ENCODE assay signal across 8 mouse cellular contexts in the genomic region with DNA sequence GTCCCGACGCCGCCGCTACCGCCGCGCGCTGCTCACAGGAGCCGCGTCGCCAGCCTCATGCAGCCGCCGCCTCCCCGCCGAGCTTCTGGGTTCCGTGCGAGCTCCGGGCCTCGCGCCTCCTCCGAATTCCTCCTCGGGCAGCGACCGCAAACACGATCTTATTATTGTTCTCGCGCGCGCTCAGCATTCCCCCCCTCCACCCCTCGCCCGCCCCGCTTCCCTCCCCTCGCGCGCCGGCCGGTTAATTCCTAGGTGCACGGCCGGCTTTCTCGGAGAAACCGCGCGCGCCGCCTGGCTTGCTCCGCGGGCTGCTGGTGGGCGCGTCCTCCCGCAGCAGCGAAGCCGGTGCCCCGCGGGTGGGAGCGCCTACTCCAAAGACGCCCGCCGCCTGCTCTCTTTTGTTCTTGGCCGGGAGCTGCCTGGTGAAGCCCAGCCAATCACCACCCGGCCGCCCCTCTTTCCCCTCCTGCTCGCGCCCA. TPM values are rescaled to one million over a fixed set of nuclear protein-coding genes. Genes with fewer than 3 reads are reported as not detected.
A peak's percentile ranks its signal among the peaks of the same experiment; 100 is the strongest.
DNase-seq lines count a peak whose midpoint lies in the region; ATAC-seq lines count a peak whose summit lies in the region.

A gene (minus strand): TSS at position 207 of the 479 bp plus-strand sequence.

- peak; percentile 65 for DNase-seq in ES-CJ7 (ENCODE audit: low read depth, low spot score)
- DNase-seq in cerebellum, adult 11 months = peak; percentile 82
- peak; percentile 70 for DNase-seq in heart, postnatal 25 days (ENCODE audit: low spot score)
- DNase-seq in layer of hippocampus, adult 11-12 months (ENCODE audit: low spot score) = peak; percentile 82
- DNase-seq in ovary, postnatal 10 days (ENCODE audit: low spot score) = peak; percentile 63
- peak; percentile 60 for DNase-seq in thymus, postnatal 25 days

- no peaks in the 10 kb centered on the region for H3K9me3 ChIP-seq in forebrain, embryonic 16.5 days (ENCODE audit: control insufficient read depth, low read length)
- H3K9me3 ChIP-seq in liver, embryonic 15.5 days (replicated peaks) = no peaks in the 10 kb centered on the region

- under 1% methylated on average over 56 of the region's 63 CpGs for WGBS in forebrain, embryonic 16.5 days
- under 1% methylated on average over 59 of the region's 63 CpGs for WGBS in liver, embryonic 15.5 days (ENCODE audit: insufficient replicate concordance)

- peak; percentile 90 for ATAC-seq in forebrain, embryonic 16.5 days
- no peak for ATAC-seq in liver, embryonic 15.5 days (ENCODE audit: insufficient read depth)

- intact Hi-C loops in heart, postnatal 25 days (cut with DNase I) = loop anchor here (2.0 to 5.0 kb wide), 2 partner anchors 106 to 147 kb away; a partner anchor contains a TSS

- peak within 1 kb of the TSS; percentile 76 for H3K4me2 ChIP-seq in forebrain, embryonic 16.5 days (ENCODE audit: low read length)
- peak within 1 kb of the TSS; percentile 62 for H3K4me2 ChIP-seq in liver, embryonic 15.5 days

- H3K4me1 ChIP-seq in forebrain, embryonic 16.5 days (replicated peaks; ENCODE audit: control insufficient read depth, insufficient read depth, low read length) = peaks cover 32% of the 10 kb centered on the region
- H3K4me1 ChIP-seq in liver, embryonic 15.5 days (replicated peaks) = peaks cover 3% of the 10 kb centered on the region; the same call in 1 of the 2 replicates

- peak within 1 kb of the TSS; percentile 88 for H3K4me3 ChIP-seq in forebrain, embryonic 16.5 days (replicated peaks; ENCODE audit: low read length)
- H3K4me3 ChIP-seq in liver, embryonic 15.5 days (replicated peaks) = peak within 1 kb of the TSS; percentile 50

- H3K9ac ChIP-seq in forebrain, embryonic 16.5 days (replicated peaks; ENCODE audit: low read depth, low read length) = peak within 1 kb of the TSS; percentile 97
- no peak within 1 kb of the TSS for H3K9ac ChIP-seq in liver, embryonic 15.5 days

- H3K27me3 ChIP-seq in forebrain, embryonic 16.5 days (replicated peaks; ENCODE audit: control insufficient read depth, insufficient read depth, low read length) = no peaks in the 10 kb centered on the region
- peaks cover 77% of the 10 kb centered on the region for H3K27me3 ChIP-seq in liver, embryonic 15.5 days

- H3K27ac ChIP-seq in forebrain, embryonic 16.5 days (ENCODE audit: low read length) = peak within 1 kb of the TSS; percentile 97
- H3K27ac ChIP-seq in liver, embryonic 15.5 days (replicated peaks) = no peak within 1 kb of the TSS

- H3K36me3 ChIP-seq in forebrain, embryonic 16.5 days (ENCODE audit: control insufficient read depth, insufficient read depth) = no peaks in the 10 kb centered on the region
- H3K36me3 ChIP-seq in liver, embryonic 15.5 days (replicated peaks) = no peaks in the 10 kb centered on the region

RNA-seq across cellular contexts. Expression of the gene that starts here (rescaled TPM):
- polyA plus RNA-seq in forebrain, embryonic 16.5 days (2015; fragmentation: Nextera tagmentation; extraction: Ambion mirVana) = 51.8 and 54.4 TPM in 2 replicates
- total RNA-seq in heart, postnatal 25 days (2021) = 1 to 10 TPM; 6.6 to 7.2 TPM
- polyA plus RNA-seq in liver, embryonic 15.5 days (2015; fragmentation: Nextera tagmentation; extraction: Ambion mirVana) = 0.41 and 0.51 TPM in 2 replicates

Comparison
In these comparisons a context has a peak if more than half of its experiments do, and no peak if none do; other contexts are left out.
1. RNA of the gene that starts here (polyA plus RNA-seq): 51.8 to 54.4 TPM in forebrain, embryonic 16.5 days; 0.41 to 0.51 TPM in liver, embryonic 15.5 days; every median in the first group is over 10 times any median in the second.
2. Peak in every context shown above with its lines, with median percentiles within 50 percentile points of each other: DNase-seq.